Mouse (Mus musculus) liver, postnatal 0 days (tissue): ENCODE measurements around the gene Neu1.

ENCODE experiments used
- CTCF ChIP-seq: sonication (generic); IDR thresholded peaks from 2 replicates; pipeline ENCODE4 v1.5.1; 2016; ENCODE audit warnings: antibody characterized with exemption, low read depth
- EP300 ChIP-seq: IDR thresholded peaks from 2 replicates; pipeline ENCODE4 v1.6.1; 2016; ENCODE audit warnings: antibody characterized with exemption, low read depth, mild to moderate bottlenecking

- peak; percentile 99 for TF ChIP-seq CTCF
- no peak for TF ChIP-seq EP300
Measured at GRCm38 (mm10) chr17:34911945-34912351, 19.1 kb upstream of the Neu1 start.
